Mouse (Mus musculus) ES-Bruce4 (cell line): ENCODE results near the gene Gm45208. TPM values are rescaled to one million over a fixed set of nuclear protein-coding genes. Genes with fewer than 3 reads are reported as not detected.
A peak's percentile ranks its signal among the peaks of the same experiment; 100 is the strongest.

Experiments
- H3K27ac ChIP-seq: 2 replicates; pipeline ENCODE4 v1.5.1; 2012; ENCODE audit warnings: low read length, inconsistent platforms; ENCODE audit not compliant: insufficient read depth
- H3K27me3 ChIP-seq: 2 replicates; pipeline ENCODE4 v1.6.1; 2012; ENCODE audit warnings: mild to moderate bottlenecking, low read length, inconsistent platforms; ENCODE audit not compliant: control insufficient read depth, poor library complexity, insufficient read depth, severe bottlenecking
- H3K36me3 ChIP-seq: 2 replicates; pipeline ENCODE4 v1.6.1; 2012; ENCODE audit warnings: inconsistent platforms, mild to moderate bottlenecking, low read length, moderate library complexity; ENCODE audit not compliant: control insufficient read depth, poor library complexity, insufficient read depth, severe bottlenecking
- H3K4me1 ChIP-seq: one replicate; pipeline ENCODE4 v1.8.1; 2011; ENCODE audit warnings: low read length; ENCODE audit not compliant: control insufficient read depth, insufficient read depth
- H3K4me3 ChIP-seq: 2 replicates; pipeline ENCODE4 v1.5.1; 2011; ENCODE audit warnings: low read depth, mild to moderate bottlenecking, low read length
- H3K9ac ChIP-seq: 2 replicates; pipeline ENCODE4 v1.6.1; 2012; ENCODE audit warnings: low read depth, mild to moderate bottlenecking, inconsistent platforms; ENCODE audit not compliant: poor library complexity, severe bottlenecking
- H3K9me3 ChIP-seq: replicated peaks from 2 replicates; pipeline ENCODE4 v1.6.1; 2012; ENCODE audit warnings: mild to moderate bottlenecking, low read length, inconsistent platforms; ENCODE audit not compliant: control insufficient read depth, poor library complexity, insufficient read depth, severe bottlenecking
- CTCF ChIP-seq: IDR thresholded peaks from one replicate; pipeline ENCODE4 v1.8.1; 2011; ENCODE audit warnings: low read depth, low read length
- EP300 ChIP-seq: IDR thresholded peaks from 2 replicates; pipeline ENCODE4 v1.6.1; 2011; ENCODE audit warnings: low read depth, low read length; ENCODE audit not compliant: insufficient read depth
- POLR2A ChIP-seq: IDR thresholded peaks from one replicate; pipeline ENCODE4 v1.8.1; 2011; ENCODE audit warnings: low read length; ENCODE audit not compliant: insufficient read depth
- polyA plus RNA-seq: library from polyadenylated mRNA; stranded (reverse); fragments of >200 nt; gene quantifications from 2 replicates; pipeline ENCODE4 v1.2.4, GENCODE M21; 2011; ENCODE audit warnings: low read depth; ENCODE audit not compliant: missing spikeins, insufficient read depth, insufficient read length

The Gm45208 gene
- polyA plus RNA-seq, 1 experiment = not detected

GRCm38 (mm10) chrX:7769302-7770017 is 47.4 kb downstream of the Gm45208 start:
- Histone ChIP-seq H3K27me3 (no peaks in the 10 kb centered on the region), H3K36me3 (peaks cover 65% of the 10 kb centered on the region), H3K9me3 (no peaks in the 10 kb centered on the region)

GRCm38 (mm10) chrX:7772766-7773165 is 50.7 kb downstream of the Gm45208 start:
- H3K4me3 ChIP-seq = no peak overlapping the region
- H3K9me3 ChIP-seq = no peaks in the 10 kb centered on the region
- H3K27ac ChIP-seq = no peak overlapping the region
- peaks cover 50% of the 10 kb centered on the region for H3K36me3 ChIP-seq
- H3K27me3 ChIP-seq = no peaks in the 10 kb centered on the region
- peaks cover 3% of the 10 kb centered on the region for H3K4me1 ChIP-seq
- TF ChIP-seq EP300 (no peak), CTCF (no peak), POLR2A (no peak)
- no peak overlapping the region for H3K9ac ChIP-seq

More at GRCm38 (mm10) chrX:7769302-7770017, 47.4 kb downstream of the Gm45208 start:
- Histone ChIP-seq H3K9ac (no peak overlapping the region), H3K27ac (no peak overlapping the region), H3K4me3 (no peak overlapping the region), H3K4me1 (peaks cover 3% of the 10 kb centered on the region)
- TF ChIP-seq POLR2A (no peak), EP300 (no peak), CTCF (no peak)

GRCm38 (mm10) chrX:7775501-7776205 is 53.6 kb downstream of the Gm45208 start:
- peak overlapping the region; percentile 41 for H3K27ac ChIP-seq
- peaks cover 25% of the 10 kb centered on the region for H3K36me3 ChIP-seq
- H3K4me3 ChIP-seq = no peak overlapping the region
- peaks cover 3% of the 10 kb centered on the region for H3K4me1 ChIP-seq
- no peak for TF ChIP-seq EP300
- TF ChIP-seq CTCF = no peak
- no peak for TF ChIP-seq POLR2A
- no peak overlapping the region for H3K9ac ChIP-seq
- no peaks in the 10 kb centered on the region for H3K27me3 ChIP-seq
- H3K9me3 ChIP-seq = no peaks in the 10 kb centered on the region

GRCm38 (mm10) chrX:7776329-7777082 is 54.5 kb downstream of the Gm45208 start:
- Histone ChIP-seq H3K9ac (no peak overlapping the region), H3K4me1 (peaks cover 3% of the 10 kb centered on the region), H3K27me3 (no peaks in the 10 kb centered on the region), H3K9me3 (no peaks in the 10 kb centered on the region), H3K36me3 (peaks cover 20% of the 10 kb centered on the region), H3K27ac (peak overlapping the region; percentile 41), H3K4me3 (no peak overlapping the region)
- TF ChIP-seq CTCF (no peak), EP300 (no peak), POLR2A (no peak)

GRCm38 (mm10) chrX:7778450-7779244 is 56.6 kb downstream of the Gm45208 start:
- Histone ChIP-seq H3K27ac (no peak overlapping the region), H3K9ac (no peak overlapping the region), H3K27me3 (no peaks in the 10 kb centered on the region), H3K4me1 (peaks cover 3% of the 10 kb centered on the region), H3K36me3 (peaks cover 5% of the 10 kb centered on the region), H3K9me3 (no peaks in the 10 kb centered on the region), H3K4me3 (no peak overlapping the region)
- TF ChIP-seq CTCF (no peak), POLR2A (no peak), EP300 (no peak)
